Mouse (Mus musculus): ENCODE measurements at regions not wholly inside any gene's neighbourhood (a gene's known extent, or its start where the extent isn't known, plus 50 kb on each side); places are given as distances from the start of the nearest gene placed in this dataset.
A peak's percentile ranks its signal among the peaks of the same experiment; 100 is the strongest.

- TF ChIP-seq CTCF (IDR thresholded peaks at IDR 0.05; ENCODE audit: low read depth) (peak; percentile 69), EP300 (IDR thresholded peaks at IDR 0.05; ENCODE audit: low read depth) (no peak)
Observed at GRCm38 (mm10) chr17:74134976-74135375, 87.3 kb upstream of the Srd5a2 start.

Data from liver, postnatal 0 days (tissue).